Mouse (Mus musculus) cerebellum, adult 11-12 months (tissue): ENCODE measurements around the gene Gm10720.
"Not testable (repeated sequence)": the region's sequence is repeated elsewhere in the genome, so short reads cannot be mapped to it uniquely, and the experiment has no call there.

Experiments used
- DNase-seq: peaks from one replicate; pipeline ENCODE4 v3.0.0; 2022

Gm10720 gene

GRCm38 (mm10) chr9:3026136-3026535 lies 10.7 kb downstream of the Gm10720 start:
- not testable (repeated sequence) for DNase-seq

- not testable (repeated sequence) for DNase-seq
These were observed 11.3 kb downstream of the Gm10720 start for GRCm38 (mm10) chr9:3026741-3027140.

- not testable (repeated sequence) for DNase-seq
These were observed 11.7 kb downstream of the Gm10720 start for GRCm38 (mm10) chr9:3027200-3027599.

- DNase-seq = not testable (repeated sequence)
These were observed 14.0 kb downstream of the Gm10720 start for GRCm38 (mm10) chr9:3029276-3030000.

- not testable (repeated sequence) for DNase-seq
These were observed 15.3 kb downstream of the Gm10720 start for GRCm38 (mm10) chr9:3030677-3031318.

- DNase-seq = not testable (repeated sequence)
These were observed 18.8 kb downstream of the Gm10720 start, which contains the start of gene Gm17535 for GRCm38 (mm10) chr9:3034299-3034698. Gm17535 (plus strand) TSS chr9:3034599.

- DNase-seq = not testable (repeated sequence)
These were observed 21.1 kb downstream of the Gm10720 start, which contains the start of gene Gm10715 for GRCm38 (mm10) chr9:3036577-3036976. Gm10715 (plus strand) TSS chr9:3036877.

GRCm38 (mm10) chr9:3038161-3038560 lies 22.7 kb downstream of the Gm10720 start:
- not testable (repeated sequence) for DNase-seq
